Mouse (Mus musculus) heart, postnatal 36 days (tissue): Measurements from ENCODE around the gene Acin1. TPM values are rescaled to one million over a fixed set of nuclear protein-coding genes. Genes with fewer than 3 reads are reported as not detected.
"Not testable (repeated sequence)": the region's sequence is repeated elsewhere in the genome, so short reads cannot be mapped to it uniquely, and the experiment has no call there.

ENCODE experiments used
- DNase-seq, 2 experiments: peaks; one replicate each; pipeline ENCODE4 v3.0.0; 2021 to 2022
- intact Hi-C: fragments of 180-260 bp; cut with DNase I; formaldehyde crosslinking; loops from one replicate; pipeline ENCODE4 v1.15.1; 2025
- total RNA-seq, 2 experiments: library from RNA; stranded (reverse); gene quantifications; 2 replicates each; pipeline ENCODE4 v1.2.3; 2021

Gene Acin1
- total RNA-seq, 2 experiments from 2014 or later, result 72.2 to 80.2 TPM

GRCm38 (mm10) chr14:54617152-54617896 lies 69.4 kb downstream of the Acin1 start:
- intact Hi-C loops, result no loop called here

GRCm38 (mm10) chr14:54616226-54616825 lies 70.4 kb downstream of the Acin1 start:
- no peak for DNase-seq
- intact Hi-C loops, result no loop called here

More at GRCm38 (mm10) chr14:54617152-54617896, 69.4 kb downstream of the Acin1 start:
- DNase-seq, result no peak

DNA sequence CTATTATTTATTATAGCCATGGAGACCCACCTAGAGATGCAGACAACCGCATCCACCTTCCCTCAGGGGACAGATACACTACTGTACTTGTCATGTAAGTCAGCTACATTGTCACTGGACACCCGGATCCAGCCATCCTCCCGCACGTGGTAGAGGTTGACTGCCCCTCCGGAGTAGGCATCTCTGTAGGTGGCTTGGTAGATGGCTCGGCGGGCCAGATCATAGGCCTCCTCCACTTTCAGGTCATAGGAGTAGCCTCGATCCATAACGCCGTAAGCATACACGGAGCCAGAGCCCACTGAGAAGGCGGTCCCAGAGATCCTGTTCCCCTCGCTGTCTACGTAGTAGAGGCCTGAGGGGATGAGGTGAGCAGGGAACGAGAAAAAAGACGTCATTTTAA lies 72.6 kb downstream of the Acin1 start:
- intact Hi-C loops, DNase-seq: not testable (repeated sequence)

- intact Hi-C loops, result no loop called here
- no peak for DNase-seq
Measured at GRCm38 (mm10) chr14:54610648-54611047, 76.1 kb downstream of the Acin1 start.

- intact Hi-C loops, result no loop called here
- no peak for DNase-seq
Measured at GRCm38 (mm10) chr14:54609962-54610361, 76.8 kb downstream of the Acin1 start.

- intact Hi-C loops, result no loop called here
- no peak for DNase-seq
Measured at GRCm38 (mm10) chr14:54609245-54609644, 77.5 kb downstream of the Acin1 start.

DNA sequence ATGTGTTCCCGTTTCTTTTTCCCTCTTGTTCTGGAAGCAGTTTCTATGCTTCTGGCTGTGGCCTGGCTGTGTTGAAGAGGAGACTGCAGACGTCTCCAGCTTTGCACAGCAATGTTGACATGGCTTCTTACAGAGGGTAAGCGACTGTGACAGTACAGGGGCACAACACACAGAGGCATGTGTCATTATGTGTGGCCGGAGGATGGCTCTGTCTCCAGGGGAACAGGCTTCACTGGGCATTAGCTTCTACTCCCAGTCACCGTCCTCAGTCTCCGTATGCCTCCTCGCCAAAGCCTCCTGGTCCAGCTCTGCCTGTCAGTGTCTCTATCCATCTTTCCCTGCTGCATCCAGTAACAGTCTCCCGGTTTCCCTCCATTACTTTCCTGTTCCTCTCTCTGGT lies 79.5 kb downstream of the Acin1 start:
- intact Hi-C loops, result no loop called here
- DNase-seq, result no peak

- intact Hi-C loops, result no loop called here
Measured at GRCm38 (mm10) chr14:54605752-54606321, 80.9 kb downstream of the Acin1 start, which contains the start of gene 4931414P19Rik. Gene 4931414P19Rik (minus strand): TSS chr14:54605993.

DNA sequence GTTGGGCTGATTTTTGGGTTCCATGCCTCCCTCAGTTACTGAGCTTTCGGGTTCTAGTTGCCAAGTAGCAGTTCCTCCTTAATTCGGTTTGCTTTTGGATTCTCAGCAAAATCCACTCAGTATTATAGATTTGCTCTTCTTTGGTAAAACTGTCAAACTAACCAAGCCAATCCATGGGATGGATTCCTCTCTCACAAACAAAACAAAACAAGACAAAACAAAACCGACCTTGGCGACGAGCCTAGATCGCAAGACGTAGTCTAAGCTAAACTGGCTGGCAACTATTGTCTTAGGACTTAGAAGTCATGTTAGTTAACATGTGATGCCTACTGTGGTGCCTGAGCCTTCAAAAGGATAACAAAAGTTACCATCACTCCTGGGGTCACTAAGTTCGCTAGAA lies 83.0 kb downstream of the Acin1 start:
- no peak for DNase-seq
- intact Hi-C loops, result loop anchor here (5.0 kb wide), 1 partner anchor 86 kb away; the partner anchor contains the start of gene Prmt5

More at GRCm38 (mm10) chr14:54605752-54606321, 80.9 kb downstream of the Acin1 start, which contains the start of gene 4931414P19Rik:
- peak; percentile 83 for DNase-seq

DNA sequence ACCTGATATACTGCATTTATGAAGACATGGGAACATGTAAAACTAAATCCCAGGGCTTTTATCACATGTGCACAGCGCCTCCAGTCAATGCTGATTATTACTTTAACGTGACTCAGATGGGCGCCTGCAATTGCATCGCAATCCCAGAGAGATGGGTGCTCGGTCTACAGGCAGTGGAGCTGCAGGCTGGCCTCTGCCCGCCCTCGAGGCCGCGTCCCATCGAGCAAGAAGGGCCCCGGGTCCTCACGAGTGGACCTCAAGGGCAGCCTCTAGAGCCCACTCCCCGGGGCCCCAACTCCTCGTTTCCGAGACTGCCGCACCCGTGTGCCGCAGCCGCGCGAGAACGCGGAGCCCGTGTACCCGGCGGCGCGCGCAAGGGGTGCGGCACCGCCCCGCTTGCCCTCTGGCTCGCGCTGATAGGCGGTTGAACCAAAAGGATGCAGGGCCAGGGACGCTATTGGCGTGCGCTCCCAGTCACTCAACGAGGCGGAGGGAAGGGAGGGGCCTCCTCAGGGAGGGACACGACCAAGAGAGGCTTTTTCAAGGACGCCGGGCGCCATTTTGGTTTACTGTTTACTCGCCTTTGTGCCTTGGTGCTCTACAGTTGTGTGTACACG lies 83.6 kb downstream of the Acin1 start:
- intact Hi-C loops, result loop anchor here (5.0 kb wide), 1 partner anchor 86 kb away; the partner anchor contains the start of gene Prmt5
- peak; percentile 93 for DNase-seq

DNA sequence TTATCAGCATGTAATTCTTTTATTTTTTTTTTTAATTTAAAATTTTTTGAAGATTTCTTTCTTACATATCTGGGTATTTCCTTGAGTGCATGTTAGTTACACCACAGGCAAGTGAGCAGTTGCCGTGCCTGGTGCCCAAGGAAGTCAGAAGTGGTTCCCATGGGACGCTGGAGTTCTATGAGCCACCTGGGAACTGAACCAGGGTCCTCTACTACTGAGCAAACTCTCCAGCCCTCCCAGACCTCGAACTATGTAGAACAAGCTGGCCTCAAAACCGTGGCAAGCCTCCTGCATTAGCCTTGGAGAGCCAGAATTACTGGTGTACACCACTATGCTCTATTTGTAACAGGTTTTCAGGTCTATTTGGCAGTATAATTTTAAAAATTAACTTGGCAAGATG lies 84.1 kb downstream of the Acin1 start:
- intact Hi-C loops, result loop anchor here (5.0 kb wide), 1 partner anchor 85 kb away; the partner anchor contains the start of gene Prmt5
- DNase-seq, result no peak

DNA sequence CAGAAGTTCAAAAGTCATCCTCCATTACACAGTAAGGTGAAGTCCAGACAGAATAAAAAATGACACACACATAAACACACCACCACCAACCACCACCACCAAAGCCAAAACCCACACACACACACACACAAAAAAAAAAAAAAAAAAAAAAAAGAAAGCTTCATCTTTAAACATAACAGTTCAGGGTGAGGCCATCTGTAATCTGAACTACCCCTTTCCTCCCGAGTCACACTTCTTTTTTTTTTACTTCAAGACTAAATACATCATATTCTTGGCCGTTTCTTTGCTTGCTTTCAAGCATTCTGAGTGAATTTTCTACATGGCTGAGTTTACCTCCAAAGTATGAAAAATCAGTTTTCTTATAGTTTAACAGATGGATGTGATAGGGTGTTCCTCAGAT lies 85.1 kb downstream of the Acin1 start:
- intact Hi-C loops, result loop anchor here (5.0 kb wide), 1 partner anchor 84 kb away; the partner anchor contains the start of gene Prmt5
- DNase-seq, result no peak

GRCm38 (mm10) chr14:54597084-54597483 lies 89.6 kb downstream of the Acin1 start:
- intact Hi-C loops, result no loop called here
- no peak for DNase-seq

GRCm38 (mm10) chr14:54594631-54595414 lies 91.9 kb downstream of the Acin1 start:
- intact Hi-C loops, result no loop called here
- DNase-seq, result no peak

GRCm38 (mm10) chr14:54594055-54594454 lies 92.7 kb downstream of the Acin1 start:
- intact Hi-C loops, result no loop called here
- DNase-seq, result no peak

DNA sequence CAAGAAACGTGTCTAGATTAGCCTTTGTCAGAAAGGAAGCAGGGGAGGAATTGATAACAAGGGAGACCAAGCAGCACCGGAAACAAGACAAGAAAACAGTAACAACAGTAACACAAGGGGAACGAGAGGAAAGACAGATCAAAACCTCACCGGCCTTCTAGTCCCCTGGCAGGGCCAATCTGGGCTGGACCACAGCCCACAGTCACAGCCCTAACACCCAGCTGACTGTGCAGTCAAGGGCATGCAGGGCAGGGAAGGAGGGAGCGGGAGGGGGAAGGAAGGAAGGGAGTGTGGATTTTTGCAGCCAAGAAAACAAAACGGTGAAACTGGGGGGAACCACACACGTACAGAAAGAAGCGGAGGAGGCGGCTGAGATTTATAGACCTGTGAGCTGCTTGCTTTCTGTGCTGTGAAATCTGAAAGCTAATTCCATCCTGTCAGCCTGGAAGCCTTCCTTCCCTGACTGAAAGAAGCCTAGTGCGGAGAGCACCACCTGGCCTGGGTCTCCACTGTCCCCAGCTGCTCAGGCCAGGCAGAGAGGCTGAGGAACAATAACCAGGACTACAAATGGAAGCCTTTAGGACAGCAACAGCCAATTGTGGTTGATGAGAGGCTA lies 94.3 kb downstream of the Acin1 start:
- DNase-seq, result peak in 1 of 2 experiments; percentile 48
- intact Hi-C loops, result no loop called here
